Mouse (Mus musculus): ENCODE measurements at regions not wholly inside any gene's neighbourhood (a gene's known extent, or its start where the extent isn't known, plus 50 kb on each side); places are given as distances from the start of the nearest gene placed in this dataset.

GRCm38 (mm10) chr1:147309246-147309645 lies 814.7 kb downstream of the Brinp3 start:
- DNase-seq (ENCODE audit: low read depth, low spot score) = no peak
- in situ Hi-C loops (cut with MboI; ENCODE audit: low sequenced_read_pairs in 2 of 2, unreplicated experiment in 2 of 2) = no loop called here
- no peaks in the 10 kb centered on the region for H3K36me3 ChIP-seq (ENCODE audit: control insufficient read depth, insufficient read depth, low read length, poor library complexity, severe bottlenecking)
- no peak overlapping the region for H3K9ac ChIP-seq (ENCODE audit: insufficient read depth, low read depth, low read length, poor library complexity, severe bottlenecking)
- H3K4me3 ChIP-seq (ENCODE audit: insufficient read depth in 1 of 2, low read depth in 1 of 2, low read length in 2 of 2, poor library complexity in 1 of 2, severe bottlenecking in 1 of 2) = no peak overlapping the region
- no peak for TF ChIP-seq HCFC1 (IDR thresholded peaks at IDR 0.05; ENCODE audit: borderline replicate concordance, insufficient read depth, low read length)
- no peak for TF ChIP-seq ZC3H11A (IDR thresholded peaks at IDR 0.05; ENCODE audit: borderline replicate concordance, low read depth, low read length)
- no peak for TF ChIP-seq CHD2 (IDR thresholded peaks at IDR 0.05; ENCODE audit: low read depth, low read length)
- no peak for TF ChIP-seq ZNF384 (IDR thresholded peaks at IDR 0.05; ENCODE audit: low read depth, low read length)
- TF ChIP-seq MAFK (IDR thresholded peaks at IDR 0.05; ENCODE audit: insufficient read depth, low read depth, low read length) = no peak
- no peaks in the 10 kb centered on the region for H3K4me1 ChIP-seq (ENCODE audit: control insufficient read depth in 2 of 2, insufficient read depth in 2 of 2, low read length in 2 of 2, poor library complexity in 1 of 2)
- no peaks in the 10 kb centered on the region for H3K9me3 ChIP-seq (ENCODE audit: control insufficient read depth, insufficient read depth, low read depth, low read length)
- no peak overlapping the region for H3K27ac ChIP-seq (ENCODE audit: insufficient read depth, low read depth, low read length, poor library complexity, severe bottlenecking)

GRCm38 (mm10) chr1:147343276-147343953 lies 848.9 kb downstream of the Brinp3 start:
- no peak overlapping the region for H3K4me3 ChIP-seq (ENCODE audit: insufficient read depth in 1 of 2, low read depth in 1 of 2, low read length in 2 of 2, poor library complexity in 1 of 2, severe bottlenecking in 1 of 2)
- in situ Hi-C loops (cut with MboI; ENCODE audit: low sequenced_read_pairs in 2 of 2, unreplicated experiment in 2 of 2) = no loop called here
- DNase-seq (ENCODE audit: low read depth, low spot score) = no peak
- TF ChIP-seq HCFC1 (IDR thresholded peaks at IDR 0.05; ENCODE audit: borderline replicate concordance, insufficient read depth, low read length) (no peak), CHD2 (IDR thresholded peaks at IDR 0.05; ENCODE audit: low read depth, low read length) (no peak), ZNF384 (IDR thresholded peaks at IDR 0.05; ENCODE audit: low read depth, low read length) (no peak), ZC3H11A (IDR thresholded peaks at IDR 0.05; ENCODE audit: borderline replicate concordance, low read depth, low read length) (no peak)
- no peaks in the 10 kb centered on the region for H3K36me3 ChIP-seq (ENCODE audit: control insufficient read depth, insufficient read depth, low read length, poor library complexity, severe bottlenecking)
- no peak overlapping the region for H3K27ac ChIP-seq (ENCODE audit: insufficient read depth, low read depth, low read length, poor library complexity, severe bottlenecking)
- no peaks in the 10 kb centered on the region for H3K9me3 ChIP-seq (ENCODE audit: control insufficient read depth, insufficient read depth, low read depth, low read length)
- no peak overlapping the region for H3K9ac ChIP-seq (ENCODE audit: insufficient read depth, low read depth, low read length, poor library complexity, severe bottlenecking)
- no peaks in the 10 kb centered on the region for H3K4me1 ChIP-seq (ENCODE audit: control insufficient read depth in 2 of 2, insufficient read depth in 2 of 2, low read length in 2 of 2, poor library complexity in 1 of 2)

- in situ Hi-C loops (cut with MboI; ENCODE audit: low sequenced_read_pairs in 2 of 2, unreplicated experiment in 2 of 2) = no loop called here
- Histone ChIP-seq H3K9me3 (ENCODE audit: control insufficient read depth, insufficient read depth, low read depth, low read length) (no peaks in the 10 kb centered on the region), H3K27ac (ENCODE audit: insufficient read depth, low read depth, low read length, poor library complexity, severe bottlenecking) (no peak overlapping the region), H3K9ac (ENCODE audit: insufficient read depth, low read depth, low read length, poor library complexity, severe bottlenecking) (no peak overlapping the region), H3K4me3 (ENCODE audit: insufficient read depth in 1 of 2, low read depth in 1 of 2, low read length in 2 of 2, poor library complexity in 1 of 2, severe bottlenecking in 1 of 2) (no peak overlapping the region), H3K4me1 (ENCODE audit: control insufficient read depth in 2 of 2, insufficient read depth in 2 of 2, low read length in 2 of 2, poor library complexity in 1 of 2) (no peaks in the 10 kb centered on the region), H3K36me3 (ENCODE audit: control insufficient read depth, insufficient read depth, low read length, poor library complexity, severe bottlenecking) (no peaks in the 10 kb centered on the region)
- DNase-seq (ENCODE audit: low read depth, low spot score) = no peak
- TF ChIP-seq CHD2 (IDR thresholded peaks at IDR 0.05; ENCODE audit: low read depth, low read length) = no peak
Measured at GRCm38 (mm10) chr1:147344027-147344426, 849.5 kb downstream of the Brinp3 start.

Data from ES-E14 (cell line).